Mouse (Mus musculus) small intestine, adult 2 months (tissue): ENCODE data around the gene Sgo2b.
"Not testable (repeated sequence)": the region's sequence is repeated elsewhere in the genome, so short reads cannot be mapped to it uniquely, and the experiment has no call there.

Experiments
- CTCF ChIP-seq: fragments of 200-500 bp; IDR thresholded peaks from 2 replicates; pipeline ENCODE4 v1.5.1; 2012; ENCODE audit warnings: low read depth, mild to moderate bottlenecking, control low read depth, inconsistent platforms, low read length, moderate library complexity, mixed read lengths; ENCODE audit not compliant: insufficient replicate concordance, insufficient read length; ENCODE audit errors: extremely low read depth
- POLR2A ChIP-seq: fragments of 200-500 bp; IDR thresholded peaks from 2 replicates; pipeline ENCODE4 v1.6.1; 2012; ENCODE audit warnings: low read depth, mild to moderate bottlenecking, control low read depth, inconsistent platforms, low read length, moderate library complexity

GRCm38 (mm10) chr8:63970612-63971391 lies 18.8 kb upstream of the Sgo2b start:
- not testable (repeated sequence) for TF ChIP-seq CTCF, POLR2A
